Mouse (Mus musculus) lung, postnatal 0 days (tissue): ENCODE measurements at regions not wholly inside any gene's neighbourhood (a gene's known extent, or its start where the extent isn't known, plus 50 kb on each side); places are given as distances from the start of the nearest gene placed in this dataset.

Source experiments
- CTCF ChIP-seq: IDR thresholded peaks from 2 replicates; pipeline ENCODE4 v1.5.1; 2016; ENCODE audit warnings: antibody characterized with exemption, mild to moderate bottlenecking
- EP300 ChIP-seq: IDR thresholded peaks from 2 replicates; pipeline ENCODE4 v1.6.1; 2016; ENCODE audit warnings: antibody characterized with exemption, mild to moderate bottlenecking, control low read depth

GRCm38 (mm10) chr9:47469576-47469975 is 60.4 kb upstream of the Cadm1 start:
- TF ChIP-seq CTCF (no peak), EP300 (no peak)
